Mouse (Mus musculus) myocyte (in vitro differentiated cells): ENCODE data around the gene Hoxc6.

ENCODE experiments used
- POLR2A ChIP-seq: IDR thresholded peaks from one replicate; pipeline ENCODE4 v1.6.1; 2011; ENCODE audit warnings: low read depth, mild to moderate bottlenecking, control low read depth, moderate library complexity; ENCODE audit not compliant: insufficient read length
- TCF12 ChIP-seq: IDR thresholded peaks from one replicate; pipeline ENCODE4 v1.6.1; 2011; ENCODE audit warnings: mild to moderate bottlenecking, control low read depth; ENCODE audit not compliant: poor library complexity, insufficient read depth, severe bottlenecking

- TF ChIP-seq POLR2A (peak; percentile 0), TCF12 (no peak)
Measured at GRCm38 (mm10) chr15:102955007-102955382, 43.1 kb upstream of the Hoxc6 start.
